Mouse (Mus musculus): Measurements from ENCODE around the gene Boc. TPM values are rescaled to one million over a fixed set of nuclear protein-coding genes. Genes with fewer than 3 reads are reported as not detected.
A peak's percentile ranks its signal among the peaks of the same experiment; 100 is the strongest.

Boc gene
- polyA plus RNA-seq, 1 experiment from 2014 or later, result 22.6 TPM

DNA sequence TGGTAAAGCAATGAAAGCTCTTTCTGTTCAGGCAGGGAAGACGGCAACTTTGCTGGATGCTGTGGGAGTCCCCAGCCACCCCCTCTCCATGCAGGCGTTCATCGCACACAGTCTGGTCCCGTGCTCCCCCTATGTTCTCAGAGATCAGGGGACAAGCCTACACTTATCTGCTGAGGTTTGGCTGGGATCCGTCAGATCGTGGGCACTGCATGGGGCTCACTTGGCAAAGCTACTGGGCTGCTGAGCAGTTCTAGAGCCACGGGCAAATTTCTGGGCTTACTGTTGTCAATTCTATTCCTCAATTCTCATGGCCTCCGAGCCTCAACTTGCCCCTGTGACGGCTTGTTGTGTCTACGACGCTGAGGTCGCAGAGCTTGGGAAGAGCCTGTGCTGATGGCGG lies 49.9 kb downstream of the Boc start:
- Histone ChIP-seq H3K27ac (replicated peaks; ENCODE audit: low read depth, low read length) (no peak overlapping the region), H3K4me2 (ENCODE audit: low read length) (no peak overlapping the region), H3K9ac (replicated peaks; ENCODE audit: low read length) (no peak overlapping the region), H3K36me3 (ENCODE audit: control insufficient read depth, insufficient read depth, low read length) (no peaks in the 10 kb centered on the region; the same call in 1 of the 2 replicates), H3K4me1 (ENCODE audit: control insufficient read depth, insufficient read depth, low read length) (no peaks in the 10 kb centered on the region), H3K4me3 (replicated peaks; ENCODE audit: low read depth, low read length) (no peak overlapping the region), H3K9me3 (ENCODE audit: control insufficient read depth, low read length) (no peaks in the 10 kb centered on the region), H3K27me3 (ENCODE audit: control insufficient read depth, insufficient read depth, low read length) (no peaks in the 10 kb centered on the region)
- DNase-seq, result no peak
- ATAC-seq (ENCODE audit: low FRiP score, low TSS enrichment), result no peak
- WGBS, result 93% methylated on average over 13 of the region's 13 CpGs

DNA sequence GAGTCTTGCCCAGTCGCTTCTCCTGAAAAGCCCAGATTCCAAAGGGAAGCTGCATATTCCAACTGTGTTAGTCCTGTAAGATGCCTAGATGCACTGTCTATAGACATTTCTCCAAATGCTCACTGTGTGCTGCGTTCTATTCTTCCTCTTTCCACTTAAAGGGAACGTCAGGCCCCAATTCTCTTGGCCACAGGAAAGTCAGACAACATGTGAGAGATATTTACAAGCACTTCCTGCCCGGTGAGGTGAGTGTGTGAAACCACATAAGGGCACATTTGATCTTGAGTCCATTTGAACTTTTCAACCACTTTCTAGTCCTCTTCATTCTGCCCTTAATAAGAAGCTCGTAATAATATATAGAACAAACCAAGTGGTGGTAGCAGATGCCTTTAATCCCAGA lies 50.7 kb downstream of the Boc start:
- WGBS, result 90% methylated on average over 5 of the region's 5 CpGs
- H3K4me3 ChIP-seq (replicated peaks; ENCODE audit: low read depth, low read length), result no peak overlapping the region
- peaks cover 3% of the 10 kb centered on the region for H3K36me3 ChIP-seq (ENCODE audit: control insufficient read depth, insufficient read depth, low read length)
- H3K9ac ChIP-seq (replicated peaks; ENCODE audit: low read length), result no peak overlapping the region
- H3K9me3 ChIP-seq (ENCODE audit: control insufficient read depth, low read length), result no peaks in the 10 kb centered on the region
- ATAC-seq (ENCODE audit: low FRiP score, low TSS enrichment), result no peak
- DNase-seq, result no peak
- no peak overlapping the region for H3K4me2 ChIP-seq (ENCODE audit: low read length)
- no peaks in the 10 kb centered on the region for H3K27me3 ChIP-seq (ENCODE audit: control insufficient read depth, insufficient read depth, low read length)
- no peaks in the 10 kb centered on the region for H3K4me1 ChIP-seq (ENCODE audit: control insufficient read depth, insufficient read depth, low read length)
- no peak overlapping the region for H3K27ac ChIP-seq (replicated peaks; ENCODE audit: low read depth, low read length)

DNA sequence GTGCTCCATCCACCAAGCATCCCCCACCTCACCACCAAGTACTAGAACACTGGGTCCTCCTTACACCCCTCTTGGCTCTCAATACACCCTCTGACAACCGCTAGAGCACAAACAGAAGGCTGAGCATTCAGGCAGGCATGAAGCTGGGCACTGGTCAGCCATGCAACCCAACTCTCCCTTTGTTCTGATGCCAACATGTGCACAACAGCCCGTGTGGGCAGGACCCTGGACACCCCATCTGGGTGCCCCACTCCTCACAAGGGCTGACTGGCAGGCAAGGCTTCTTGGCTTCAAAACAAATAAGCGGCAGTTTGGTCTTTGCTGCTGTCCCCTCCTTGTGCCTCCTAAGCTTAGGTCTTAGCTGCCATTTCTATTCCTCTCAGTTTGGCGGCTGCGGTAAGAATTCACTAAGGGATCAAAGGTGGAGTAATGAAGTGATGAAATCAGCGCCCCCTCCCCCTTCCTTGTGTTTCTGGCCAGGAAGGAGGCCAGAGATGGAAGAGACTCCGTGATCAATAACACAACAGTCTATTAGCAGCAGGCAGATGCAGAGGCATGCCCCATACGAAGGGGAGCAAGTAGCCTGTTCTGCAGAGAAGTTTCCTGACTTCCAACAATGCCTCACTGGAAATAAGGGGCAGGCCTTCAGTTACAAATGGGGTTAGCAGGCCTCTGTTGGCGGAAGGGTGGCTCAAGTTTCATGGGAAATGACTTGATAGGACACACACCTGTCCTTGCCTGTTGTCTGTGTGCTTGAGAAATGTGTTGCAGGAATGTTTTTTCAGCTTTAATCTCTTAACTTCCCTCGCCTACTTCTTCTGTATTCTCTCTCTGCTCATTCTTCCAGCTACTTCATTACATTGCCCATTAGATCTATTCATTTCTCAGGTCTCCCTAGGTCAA lies 51.4 kb downstream of the Boc start:
- Histone ChIP-seq H3K4me2 (ENCODE audit: low read length) (no peak overlapping the region), H3K4me3 (replicated peaks; ENCODE audit: low read depth, low read length) (no peak overlapping the region), H3K27me3 (ENCODE audit: control insufficient read depth, insufficient read depth, low read length) (no peaks in the 10 kb centered on the region), H3K27ac (replicated peaks; ENCODE audit: low read depth, low read length) (peak overlapping the region; percentile 4; the same call in 1 of the 2 replicates), H3K36me3 (ENCODE audit: control insufficient read depth, insufficient read depth, low read length) (peaks cover 8% of the 10 kb centered on the region), H3K9ac (replicated peaks; ENCODE audit: low read length) (no peak overlapping the region), H3K4me1 (ENCODE audit: control insufficient read depth, insufficient read depth, low read length) (no peaks in the 10 kb centered on the region), H3K9me3 (ENCODE audit: control insufficient read depth, low read length) (no peaks in the 10 kb centered on the region)
- WGBS, result 67% methylated on average over 10 of the region's 10 CpGs
- ATAC-seq (ENCODE audit: low FRiP score, low TSS enrichment) (peak; percentile 64), DNase-seq (no peak)

DNA sequence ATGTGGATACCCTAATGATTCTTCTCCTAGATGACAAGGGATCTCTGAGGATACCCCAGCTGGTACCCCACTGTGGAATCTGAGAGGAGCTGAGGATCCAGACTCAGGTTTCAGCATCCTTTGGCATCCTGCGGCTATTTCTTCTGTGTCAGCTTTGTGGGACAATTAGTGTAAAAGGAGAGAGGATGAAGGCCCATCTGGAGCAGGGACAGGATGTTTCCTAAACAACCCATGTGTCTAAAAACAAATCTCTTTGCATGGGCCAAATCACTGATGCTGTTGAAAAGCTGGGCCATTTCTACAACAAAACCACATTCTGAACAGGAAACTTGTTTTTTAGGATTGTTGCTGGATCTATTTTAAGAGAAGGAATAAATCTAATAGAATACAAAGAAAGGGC lies 53.5 kb downstream of the Boc start:
- H3K27ac ChIP-seq (replicated peaks; ENCODE audit: low read depth, low read length), result no peak overlapping the region
- H3K4me3 ChIP-seq (replicated peaks; ENCODE audit: low read depth, low read length), result no peak overlapping the region
- ATAC-seq (ENCODE audit: low FRiP score, low TSS enrichment) (no peak), DNase-seq (no peak)
- H3K27me3 ChIP-seq (ENCODE audit: control insufficient read depth, insufficient read depth, low read length), result no peaks in the 10 kb centered on the region
- no peak overlapping the region for H3K4me2 ChIP-seq (ENCODE audit: low read length)
- H3K4me1 ChIP-seq (ENCODE audit: control insufficient read depth, insufficient read depth, low read length), result no peaks in the 10 kb centered on the region
- WGBS, result 95% methylated on average over 1 of the region's 1 CpGs
- no peaks in the 10 kb centered on the region for H3K9me3 ChIP-seq (ENCODE audit: control insufficient read depth, low read length)
- H3K9ac ChIP-seq (replicated peaks; ENCODE audit: low read length), result no peak overlapping the region
- peaks cover 24% of the 10 kb centered on the region for H3K36me3 ChIP-seq (ENCODE audit: control insufficient read depth, insufficient read depth, low read length)

DNA sequence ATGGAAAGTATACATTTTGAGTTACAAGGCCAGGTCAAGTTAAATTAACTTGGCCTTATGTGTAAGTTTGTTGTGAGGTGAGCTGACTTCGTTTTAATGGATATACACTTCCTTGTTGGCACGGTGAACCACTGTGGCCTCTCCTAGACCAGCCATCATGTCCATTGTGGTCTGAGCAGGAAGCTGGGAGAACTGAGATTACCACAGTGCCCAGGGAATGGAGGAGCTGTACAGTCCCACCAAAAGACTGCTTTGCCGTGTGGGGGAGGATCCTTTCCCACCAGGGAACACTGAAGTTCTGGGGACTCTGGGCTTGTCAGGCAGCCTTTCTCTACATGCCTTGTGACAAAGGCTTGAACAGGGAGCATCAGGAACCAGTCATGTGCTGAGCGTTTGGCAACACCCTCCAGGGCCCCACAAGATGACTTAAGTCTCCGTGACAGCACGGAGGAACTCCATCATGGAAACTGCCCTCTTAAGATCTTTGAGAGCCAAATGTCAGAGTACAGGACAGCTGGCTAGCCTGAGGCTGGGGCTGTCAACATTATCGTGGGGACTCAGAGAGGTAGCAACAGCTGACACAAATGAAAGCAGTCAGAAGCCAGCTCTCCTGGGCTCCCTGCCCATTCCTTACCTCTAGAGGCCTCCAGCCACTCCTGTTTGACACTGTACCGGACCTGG lies 55.7 kb downstream of the Boc start:
- H3K36me3 ChIP-seq (ENCODE audit: control insufficient read depth, insufficient read depth, low read length), result peaks cover 45% of the 10 kb centered on the region
- WGBS, result 59% methylated on average over 8 of the region's 8 CpGs

DNA sequence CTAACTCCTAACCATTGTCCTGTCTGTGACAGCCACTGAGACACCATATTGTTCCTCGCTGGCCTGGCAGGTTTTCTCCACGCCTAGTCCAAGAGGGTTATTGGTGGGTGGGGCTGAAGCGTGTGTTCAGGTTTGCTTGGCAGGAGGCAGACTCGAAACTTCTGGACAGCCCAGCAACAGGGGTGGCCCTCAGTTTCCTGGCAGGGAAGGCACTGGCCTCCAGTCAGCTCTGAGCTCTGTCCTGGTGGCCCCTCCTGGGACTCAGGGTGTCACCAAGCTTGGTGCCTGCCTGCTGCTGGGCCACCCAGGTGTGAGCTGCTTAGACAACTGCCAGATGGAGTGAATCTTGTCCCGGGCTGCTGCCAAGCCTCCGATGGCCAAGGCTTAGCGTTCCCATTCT lies 56.4 kb downstream of the Boc start:
- Histone ChIP-seq H3K9me3 (ENCODE audit: control insufficient read depth, low read length) (no peaks in the 10 kb centered on the region), H3K27ac (replicated peaks; ENCODE audit: low read depth, low read length) (no peak overlapping the region), H3K27me3 (ENCODE audit: control insufficient read depth, insufficient read depth, low read length) (no peaks in the 10 kb centered on the region), H3K36me3 (ENCODE audit: control insufficient read depth, insufficient read depth, low read length) (peaks cover 49% of the 10 kb centered on the region), H3K4me3 (replicated peaks; ENCODE audit: low read depth, low read length) (no peak overlapping the region), H3K4me2 (ENCODE audit: low read length) (no peak overlapping the region), H3K9ac (replicated peaks; ENCODE audit: low read length) (no peak overlapping the region), H3K4me1 (ENCODE audit: control insufficient read depth, insufficient read depth, low read length) (no peaks in the 10 kb centered on the region)
- WGBS, result 74% methylated on average over 7 of the region's 7 CpGs
- ATAC-seq (ENCODE audit: low FRiP score, low TSS enrichment) (no peak), DNase-seq (no peak)

More for the DNA sequence above, 55.7 kb downstream of the Boc start:
- Histone ChIP-seq H3K27ac (replicated peaks; ENCODE audit: low read depth, low read length) (peak overlapping the region; percentile 26; the same call in 1 of the 2 replicates), H3K4me2 (ENCODE audit: low read length) (no peak overlapping the region), H3K9me3 (ENCODE audit: control insufficient read depth, low read length) (no peaks in the 10 kb centered on the region), H3K4me1 (ENCODE audit: control insufficient read depth, insufficient read depth, low read length) (no peaks in the 10 kb centered on the region), H3K27me3 (ENCODE audit: control insufficient read depth, insufficient read depth, low read length) (no peaks in the 10 kb centered on the region), H3K4me3 (replicated peaks; ENCODE audit: low read depth, low read length) (no peak overlapping the region), H3K9ac (replicated peaks; ENCODE audit: low read length) (no peak overlapping the region)
- peak; percentile 40 for DNase-seq
- 0 out of 2 replicates have a peak, but pooled peaks have one; percentile 36 for ATAC-seq (ENCODE audit: low FRiP score, low TSS enrichment)

DNA sequence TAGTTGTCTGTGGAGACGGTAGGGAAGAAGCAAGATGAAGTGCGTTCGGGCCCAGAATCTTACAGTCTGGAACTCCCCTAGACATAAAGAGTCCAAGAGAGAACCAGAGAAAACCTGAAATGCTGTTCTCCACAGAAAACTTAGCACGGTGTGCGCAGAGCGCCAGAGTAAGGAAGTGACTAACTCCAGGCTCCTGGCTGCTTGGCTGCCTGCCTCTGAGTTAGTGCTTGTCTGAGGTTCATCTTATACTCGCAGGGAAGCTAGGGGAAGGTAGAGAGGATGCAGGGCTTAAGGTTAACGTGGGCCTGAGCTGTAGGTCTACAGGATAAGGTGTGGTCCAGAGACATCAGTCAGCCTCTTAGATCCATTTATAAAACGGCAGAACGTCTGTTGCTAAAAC lies 56.9 kb downstream of the Boc start:
- ATAC-seq (ENCODE audit: low FRiP score, low TSS enrichment) (no peak), DNase-seq (no peak)
- H3K9me3 ChIP-seq (ENCODE audit: control insufficient read depth, low read length), result no peaks in the 10 kb centered on the region
- H3K4me1 ChIP-seq (ENCODE audit: control insufficient read depth, insufficient read depth, low read length), result no peaks in the 10 kb centered on the region
- no peak overlapping the region for H3K9ac ChIP-seq (replicated peaks; ENCODE audit: low read length)
- peaks cover 49% of the 10 kb centered on the region for H3K36me3 ChIP-seq (ENCODE audit: control insufficient read depth, insufficient read depth, low read length)
- no peak overlapping the region for H3K4me2 ChIP-seq (ENCODE audit: low read length)
- H3K4me3 ChIP-seq (replicated peaks; ENCODE audit: low read depth, low read length), result no peak overlapping the region
- H3K27ac ChIP-seq (replicated peaks; ENCODE audit: low read depth, low read length), result no peak overlapping the region
- 93% methylated on average over 10 of the region's 10 CpGs for WGBS
- no peaks in the 10 kb centered on the region for H3K27me3 ChIP-seq (ENCODE audit: control insufficient read depth, insufficient read depth, low read length)

DNA sequence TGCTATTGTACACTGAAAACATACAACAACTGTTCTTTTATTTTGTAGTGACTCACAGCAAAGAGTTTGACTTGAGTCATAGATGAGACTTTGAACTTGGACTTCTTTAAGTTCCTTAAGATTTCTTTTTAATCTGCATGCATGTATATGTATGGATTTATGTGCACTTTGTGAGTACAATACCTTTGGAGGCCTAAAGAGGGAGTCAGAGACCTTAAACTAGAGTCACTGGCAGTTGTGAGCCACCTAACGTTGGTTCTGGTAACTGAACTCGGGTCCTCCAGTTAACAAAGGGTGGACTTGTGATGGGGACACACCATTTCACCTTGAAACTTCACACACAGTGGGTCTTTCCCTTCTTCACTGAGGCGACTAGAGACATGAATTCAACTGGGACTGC lies 60.2 kb downstream of the Boc start:
- H3K4me3 ChIP-seq (replicated peaks; ENCODE audit: low read depth, low read length), result no peak overlapping the region
- no peaks in the 10 kb centered on the region for H3K9me3 ChIP-seq (ENCODE audit: control insufficient read depth, low read length)
- H3K27ac ChIP-seq (replicated peaks; ENCODE audit: low read depth, low read length), result no peak overlapping the region
- 0 out of 2 replicates have a peak, but pooled peaks cover 3% of the 10 kb centered on the region for H3K4me1 ChIP-seq (ENCODE audit: control insufficient read depth, insufficient read depth, low read length)
- DNase-seq, result no peak
- H3K9ac ChIP-seq (replicated peaks; ENCODE audit: low read length), result no peak overlapping the region
- H3K27me3 ChIP-seq (ENCODE audit: control insufficient read depth, insufficient read depth, low read length), result no peaks in the 10 kb centered on the region
- no peak overlapping the region for H3K4me2 ChIP-seq (ENCODE audit: low read length)
- no peak for ATAC-seq (ENCODE audit: low FRiP score, low TSS enrichment)
- peaks cover 51% of the 10 kb centered on the region for H3K36me3 ChIP-seq (ENCODE audit: control insufficient read depth, insufficient read depth, low read length)
- 88% methylated on average over 3 of the region's 3 CpGs for whole genome bisulfite sequencing

All from midbrain, embryonic 14.5 days (tissue).